Mouse (Mus musculus) bone marrow, adult 2 months (tissue): ENCODE data around the gene Gm10217. TPM values are rescaled to one million over a fixed set of nuclear protein-coding genes. Genes with fewer than 3 reads are reported as not detected.

Experiments
- H3K27ac ChIP-seq: fragments of 200-500 bp; 2 replicates; pipeline ENCODE4 v1.5.1; 2012; ENCODE audit warnings: low read depth, mild to moderate bottlenecking, control low read depth, inconsistent platforms, low read length; ENCODE audit not compliant: control insufficient read depth, poor library complexity, insufficient read depth
- H3K4me1 ChIP-seq: fragments of 200-500 bp; 2 replicates; pipeline ENCODE4 v1.6.1; 2011; ENCODE audit warnings: low read length; ENCODE audit not compliant: control insufficient read depth, insufficient read depth
- H3K4me3 ChIP-seq: fragments of 200-500 bp; replicated peaks from 2 replicates; pipeline ENCODE3; 2011; ENCODE audit warnings: mild to moderate bottlenecking, low read depth, low read length, control low read depth; ENCODE audit not compliant: control insufficient read depth
- CTCF ChIP-seq: fragments of 200-500 bp; IDR thresholded peaks from 2 replicates; pipeline ENCODE4 v1.5.1; 2011; ENCODE audit warnings: low read length, control low read depth; ENCODE audit not compliant: control insufficient read depth, insufficient read depth
- POLR2A ChIP-seq: fragments of 200-500 bp; IDR thresholded peaks from 2 replicates; pipeline ENCODE4 v1.6.1; 2011; ENCODE audit warnings: low read depth, mild to moderate bottlenecking, control low read depth, low read length, borderline replicate concordance; ENCODE audit not compliant: control insufficient read depth
- WGBS: fragments of 180-500 bp; shearing (Covaris S2); methylation state at CpG from one replicate; pipeline ENCODE4 v1.1.7; 2018; 5-methylcytosine and 5-hydroxymethylcytosine counted together
- polyA plus RNA-seq: library from polyadenylated mRNA; stranded (reverse); fragments of >200 nt; gene quantifications from 2 replicates; pipeline ENCODE4 v1.2.4, GENCODE M21; 2011; ENCODE audit warnings: low replicate concordance; ENCODE audit not compliant: missing spikeins, insufficient read depth, insufficient read length

Gene Gm10217
- polyA plus RNA-seq, 1 experiment, result not detected

GRCm38 (mm10) chr8:9886714-9887113, 22.7 kb downstream of the Gm10217 start:
- Histone ChIP-seq H3K27ac (no peak overlapping the region), H3K4me3 (no peak overlapping the region), H3K4me1 (no peaks in the 10 kb centered on the region)
- TF ChIP-seq CTCF (no peak), POLR2A (no peak)
- whole genome bisulfite sequencing, result 69% methylated on average over 4 of the region's 4 CpGs

- Histone ChIP-seq H3K27ac (no peak overlapping the region), H3K4me1 (peaks cover 2% of the 10 kb centered on the region), H3K4me3 (no peak overlapping the region)
- 71% methylated on average over 2 of the region's 2 CpGs for WGBS
- no peak for TF ChIP-seq CTCF
- TF ChIP-seq POLR2A, result no peak
These were observed 35.1 kb downstream of the Gm10217 start for GRCm38 (mm10) chr8:9899199-9899598.

GRCm38 (mm10) chr8:9899673-9900072, 35.6 kb downstream of the Gm10217 start:
- H3K27ac ChIP-seq, result no peak overlapping the region
- WGBS, result 70% methylated on average over 3 of the region's 3 CpGs
- H3K4me3 ChIP-seq, result no peak overlapping the region
- TF ChIP-seq POLR2A, result no peak
- no peak for TF ChIP-seq CTCF
- peaks cover 2% of the 10 kb centered on the region for H3K4me1 ChIP-seq

Other genes with a start within 250 kb of the Gm10217 start
- gene Fam155a, start 93.1 kb upstream of the Gm10217 start, polyA plus RNA-seq, result not detected in 2 replicates
- 1.5 and 3.6 TPM in 2 replicates for gene Lig4, start 113.4 kb downstream of the Gm10217 start, polyA plus RNA-seq
- gene Abhd13, start 113.5 kb downstream of the Gm10217 start, polyA plus RNA-seq, result 2.8 and 4.1 TPM in 2 replicates
- gene Tnfsf13b, start 142.2 kb downstream of the Gm10217 start, polyA plus RNA-seq, result 3.1 and 21.4 TPM in 2 replicates